In the genomic region with DNA sequence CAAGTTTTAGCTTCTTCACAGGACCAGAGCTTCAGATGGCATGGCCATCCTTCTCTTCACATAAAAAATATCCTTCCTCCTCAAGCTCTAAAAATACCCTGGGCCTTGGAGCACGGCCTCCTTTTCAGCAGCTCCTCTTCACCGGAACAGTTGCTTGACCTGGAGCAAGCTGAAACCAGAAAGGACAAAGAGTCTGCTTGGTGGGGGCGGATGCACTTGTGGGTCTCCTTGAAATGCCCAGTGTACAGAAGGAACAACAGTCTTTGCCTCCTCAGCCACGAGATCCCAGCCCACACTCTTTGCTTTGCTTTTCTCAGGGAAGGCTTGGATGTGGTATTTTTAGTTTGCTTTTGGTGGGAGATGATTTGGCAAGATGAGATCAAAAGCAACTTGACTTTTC, we compare ENCODE assay signal across 27 mouse cellular contexts. TPM values are rescaled to one million over a fixed set of nuclear protein-coding genes. Genes with fewer than 3 reads are reported as not detected.
DNase-seq lines count a peak whose midpoint lies in the region; ATAC-seq and TF ChIP-seq lines count a peak whose summit lies in the region.
"Had no signal": no experiment of that assay in that cellular context is flagged by ENCODE, and none has a peak within 500 bp of the region (broad histone marks: within the 10 kb centered on the region; RNA-seq: fewer than 3 reads in every experiment).

No protein-coding gene starts in this region.

- TF ChIP-seq CTCF in left cerebral cortex, adult 2 months (IDR thresholded peaks at IDR 0.05): no peak

- DNase-seq in frontal cortex, postnatal 10 days (ENCODE audit: low spot score in 2 of 2): no peak
- peak in 1 of 2 experiments; percentile 33 for DNase-seq in left cerebral cortex, adult 2 months (ENCODE audit: extremely low spot score in 1 of 2, low spot score in 2 of 2)
- DNase-seq in left cerebral cortex, postnatal 14 days (ENCODE audit: low spot score in 2 of 2): no peak
- DNase-seq in frontal cortex, adult 2 months (ENCODE audit: extremely low spot score in 1 of 2, low spot score in 1 of 2): peak; percentile 38 to 69
- peak; percentile 35 to 64 for DNase-seq in left cerebral cortex, postnatal 36 days (ENCODE audit: low spot score in 2 of 2)
- DNase-seq in ovary, postnatal 10 days (ENCODE audit: low spot score): no peak
- no peak for DNase-seq in adrenal gland, postnatal 10 days
- DNase-seq: adrenal gland, postnatal 25 days; cerebellum, adult 9-10 months; heart, postnatal 10 days; kidney, adult 8-10 months; kidney, postnatal 10 days; liver, embryonic 13.5 days; lung, embryonic 14.5 days; spleen, adult 18-20 months had no signal

- H3K4me3 ChIP-seq in left cerebral cortex, adult 2 months: no peak overlapping the region
- H3K4me3 ChIP-seq: embryonic facial prominence, embryonic 12.5 days; forebrain, embryonic 13.5 days; hindbrain, embryonic 10.5 days; intestine, embryonic 15.5 days; liver, embryonic 13.5 days; midbrain, embryonic 12.5 days had no signal

- peak; percentile 91 for ATAC-seq in frontal cortex, adult (ENCODE audit: low TSS enrichment)
- ATAC-seq: forebrain, embryonic 13.5 days; hindbrain, embryonic 16.5 days; intestine, embryonic 15.5 days had no signal

- H3K27ac ChIP-seq in left cerebral cortex, adult 2 months: peak overlapping the region; percentile 86
- H3K27ac ChIP-seq: embryonic facial prominence, embryonic 12.5 days; forebrain, embryonic 13.5 days; hindbrain, embryonic 10.5 days; intestine, embryonic 15.5 days; liver, embryonic 13.5 days; midbrain, embryonic 12.5 days had no signal

- intact Hi-C loops in left cerebral cortex, adult 2 months (cut with DNase I): loop anchor here (1.0 to 2.0 kb wide), 2 partner anchors 38 to 65 kb away; no protein-coding TSS in a partner anchor
- intact Hi-C loops in left cerebral cortex, postnatal 14 days (cut with DNase I): no loop called here
- intact Hi-C loops in left cerebral cortex, postnatal 36 days (cut with DNase I): no loop called here

RNA-seq across cellular contexts. Expression of gene Myh2, which starts 7.1 kb away (rescaled TPM):
- under 1 TPM; 0.43 to 0.61 TPM for total RNA-seq in left cerebral cortex, adult 2 months (2021)
- total RNA-seq in left cerebral cortex, postnatal 14 days (2021): under 1 TPM; 0.42 to 0.59 TPM
- polyA plus RNA-seq in frontal cortex, adult 2 months (2012; rRNA removed): 0.19 and 0.38 TPM in 2 replicates
- under 1 TPM; 0.63 to 0.69 TPM for total RNA-seq in left cerebral cortex, postnatal 36 days (2021)
- total RNA-seq in adrenal gland, postnatal 10 days (2021): 100 to 1,000 TPM in 1 of 2 experiments, 10 to 100 TPM in 1; 42.9 to 267 TPM
- total RNA-seq: adrenal gland, postnatal 25 days; granulocyte monocyte progenitor cell, adult 5-6 weeks; heart, postnatal 10 days; megakaryocyte, adult 5-6 weeks; monocyte, adult 5-6 weeks had no signal
- polyA plus RNA-seq: forebrain, embryonic 13.5 days; heart, embryonic 11.5 days; hindbrain, embryonic 10.5 days; intestine, embryonic 15.5 days; liver, embryonic 13.5 days; lung, embryonic 14.5 days; testis, adult 2 months had no signal

RNA-seq across cellular contexts. Expression of gene Myh1, which starts 36.2 kb away (rescaled TPM):
- under 1 TPM; 0.21 to 0.25 TPM for total RNA-seq in left cerebral cortex, adult 2 months (2021)
- under 1 TPM; 0.46 to 0.47 TPM for total RNA-seq in left cerebral cortex, postnatal 14 days (2021)
- polyA plus RNA-seq in frontal cortex, adult 2 months (2012; rRNA removed): 0.12 and 0.32 TPM in 2 replicates
- total RNA-seq in left cerebral cortex, postnatal 36 days (2021): under 1 TPM; 0.32 to 0.54 TPM
- total RNA-seq in adrenal gland, postnatal 10 days (2021): 100 to 1,000 TPM; 152 to 834 TPM
- total RNA-seq: granulocyte monocyte progenitor cell, adult 5-6 weeks; megakaryocyte, adult 5-6 weeks; monocyte, adult 5-6 weeks had no signal
- polyA plus RNA-seq: hindbrain, embryonic 10.5 days; intestine, embryonic 15.5 days; lung, embryonic 14.5 days; midbrain, embryonic 12.5 days had no signal

Comparison
In these comparisons a context has a peak if more than half of its experiments do, and no peak if none do; other contexts are left out.
1. DNase-seq: peak in frontal cortex, adult 2 months (2 of 2) and left cerebral cortex, postnatal 36 days (2 of 2); none in frontal cortex, postnatal 10 days (0 of 2), left cerebral cortex, postnatal 14 days (0 of 2), ovary, postnatal 10 days (single experiment) and adrenal gland, postnatal 10 days (single experiment).
2. RNA of gene Myh2, which starts 7.1 kb away (total RNA-seq): 42.9 to 267 TPM in adrenal gland, postnatal 10 days; 0.63 to 0.69 TPM in left cerebral cortex, postnatal 36 days, 0.43 to 0.61 TPM in left cerebral cortex, adult 2 months and 0.42 to 0.59 TPM in left cerebral cortex, postnatal 14 days; every median in the first group is over 10 times any median in the second.
3. RNA of gene Myh1, which starts 36.2 kb away (total RNA-seq): 152 to 834 TPM in adrenal gland, postnatal 10 days; 0.32 to 0.54 TPM in left cerebral cortex, postnatal 36 days, 0.46 to 0.47 TPM in left cerebral cortex, postnatal 14 days and 0.21 to 0.25 TPM in left cerebral cortex, adult 2 months; every median in the first group is over 10 times any median in the second.